Mouse (Mus musculus): Measurements from ENCODE around the gene Ctsf. TPM values are rescaled to one million over a fixed set of nuclear protein-coding genes. Genes with fewer than 3 reads are reported as not detected.
"Not testable (repeated sequence)": the region's sequence is repeated elsewhere in the genome, so short reads cannot be mapped to it uniquely, and the experiment has no call there.

Gene Ctsf
- polyA plus RNA-seq (2015; fragmentation: Nextera tagmentation; extraction: Ambion mirVana) = 40.5 and 42.2 TPM in 2 replicates

- Histone ChIP-seq H3K9ac (peak within 1 kb of the TSS; percentile 85), H3K36me3 (0 out of 2 replicates have a peak, but pooled peaks cover 4% of the 10 kb centered on the region), H3K9me3 (no peaks in the 10 kb centered on the region), H3K4me1 (peaks cover 17% of the 10 kb centered on the region), H3K27me3 (replicated peaks) (peaks cover 31% of the 10 kb centered on the region), H3K27ac (replicated peaks) (no peak within 1 kb of the TSS), H3K4me3 (peak within 1 kb of the TSS; percentile 67), H3K4me2 (peak within 1 kb of the TSS; percentile 93)
- WGBS = 4% methylated on average over 45 of the region's 45 CpGs
- peak; percentile 40; the same call in 1 of the 2 replicates for ATAC-seq (ENCODE audit: extremely low read depth, insufficient number of reproducible peaks, low FRiP score, low TSS enrichment)
These were observed at the start of gene Ctsf for GRCm38 (mm10) chr19:4854552-4855469. Gene Ctsf, plus strand, starts transcription at chr19:4855130.

- Histone ChIP-seq H3K4me2 (peak overlapping the region; percentile 96), H3K9me3 (no peaks in the 10 kb centered on the region), H3K4me1 (peaks cover 38% of the 10 kb centered on the region), H3K4me3 (peak overlapping the region; percentile 94), H3K27ac (replicated peaks) (peak overlapping the region; percentile 96), H3K36me3 (0 out of 2 replicates have a peak, but pooled peaks cover 10% of the 10 kb centered on the region), H3K27me3 (replicated peaks) (no peaks in the 10 kb centered on the region), H3K9ac (peak overlapping the region; percentile 93)
- ATAC-seq (ENCODE audit: extremely low read depth, insufficient number of reproducible peaks, low FRiP score, low TSS enrichment) = no peak
- 0% methylated on average over 14 of the region's 14 CpGs for WGBS
These were observed 44.6 kb upstream of the Ctsf start for GRCm38 (mm10) chr19:4810309-4810708.

GRCm38 (mm10) chr19:4810746-4811062 lies 44.2 kb upstream of the Ctsf start:
- 1% methylated on average over 17 of the region's 17 CpGs for WGBS
- H3K4me1 ChIP-seq = peaks cover 34% of the 10 kb centered on the region
- H3K9me3 ChIP-seq = no peaks in the 10 kb centered on the region
- peak overlapping the region; percentile 96 for H3K27ac ChIP-seq (replicated peaks)
- H3K9ac ChIP-seq = peak overlapping the region; percentile 93
- no peaks in the 10 kb centered on the region for H3K27me3 ChIP-seq (replicated peaks)
- H3K4me2 ChIP-seq = peak overlapping the region; percentile 96
- ATAC-seq (ENCODE audit: extremely low read depth, insufficient number of reproducible peaks, low FRiP score, low TSS enrichment) = no peak; the same call in 1 of the 2 replicates
- 0 out of 2 replicates have a peak, but pooled peaks cover 10% of the 10 kb centered on the region for H3K36me3 ChIP-seq
- peak overlapping the region; percentile 94 for H3K4me3 ChIP-seq

GRCm38 (mm10) chr19:4811063-4811908 lies 43.6 kb upstream of the Ctsf start, which contains the start of the genes Gm21992 and Rbm14:
Gene Gm21992, minus strand, starts transcription at chr19:4811612.
Gene Rbm14, minus strand, starts transcription at chr19:4811634.
- Histone ChIP-seq H3K9ac (peak within 1 kb of the TSS; percentile 93), H3K36me3 (0 out of 2 replicates have a peak, but pooled peaks cover 10% of the 10 kb centered on the region), H3K4me3 (peak within 1 kb of the TSS; percentile 94), H3K27me3 (replicated peaks) (no peaks in the 10 kb centered on the region), H3K4me1 (peaks cover 33% of the 10 kb centered on the region), H3K27ac (replicated peaks) (peak within 1 kb of the TSS; percentile 96), H3K4me2 (peak within 1 kb of the TSS; percentile 96), H3K9me3 (no peaks in the 10 kb centered on the region)
- WGBS = under 1% methylated on average over 83 of the region's 83 CpGs
- peak; percentile 94 for ATAC-seq (ENCODE audit: extremely low read depth, insufficient number of reproducible peaks, low FRiP score, low TSS enrichment)

GRCm38 (mm10) chr19:4811909-4812242 lies 43.1 kb upstream of the Ctsf start:
- Histone ChIP-seq H3K27ac (replicated peaks) (peak overlapping the region; percentile 96), H3K4me2 (peak overlapping the region; percentile 96), H3K4me1 (peaks cover 28% of the 10 kb centered on the region), H3K9ac (peak overlapping the region; percentile 90), H3K27me3 (replicated peaks) (no peaks in the 10 kb centered on the region), H3K4me3 (peak overlapping the region; percentile 94), H3K9me3 (no peaks in the 10 kb centered on the region), H3K36me3 (0 out of 2 replicates have a peak, but pooled peaks cover 5% of the 10 kb centered on the region)
- ATAC-seq (ENCODE audit: extremely low read depth, insufficient number of reproducible peaks, low FRiP score, low TSS enrichment) = no peak
- WGBS = 5% methylated on average over 12 of the region's 12 CpGs

- Histone ChIP-seq H3K9ac (peak overlapping the region; percentile 90), H3K4me3 (peak overlapping the region; percentile 94), H3K4me2 (peak overlapping the region; percentile 96), H3K27ac (replicated peaks) (peak overlapping the region; percentile 96), H3K4me1 (peaks cover 28% of the 10 kb centered on the region)
- not testable (repeated sequence) for H3K9me3 ChIP-seq; H3K36me3 ChIP-seq; ATAC-seq (ENCODE audit: extremely low read depth, insufficient number of reproducible peaks, low FRiP score, low TSS enrichment); H3K27me3 ChIP-seq (replicated peaks)
- WGBS = 70% methylated on average over 8 of the region's 8 CpGs
These were observed 42.5 kb upstream of the Ctsf start for GRCm38 (mm10) chr19:4812334-4812949.

GRCm38 (mm10) chr19:4813015-4813414 lies 41.9 kb upstream of the Ctsf start:
- no peak overlapping the region for H3K4me2 ChIP-seq
- H3K27me3 ChIP-seq (replicated peaks) = no peaks in the 10 kb centered on the region
- ATAC-seq (ENCODE audit: extremely low read depth, insufficient number of reproducible peaks, low FRiP score, low TSS enrichment) = no peak
- no peak overlapping the region for H3K4me3 ChIP-seq
- no peak overlapping the region for H3K9ac ChIP-seq
- H3K9me3 ChIP-seq = no peaks in the 10 kb centered on the region
- 73% methylated on average over 6 of the region's 6 CpGs for WGBS
- H3K36me3 ChIP-seq = no peaks in the 10 kb centered on the region
- peaks cover 23% of the 10 kb centered on the region for H3K4me1 ChIP-seq
- H3K27ac ChIP-seq (replicated peaks) = no peak overlapping the region

GRCm38 (mm10) chr19:4817182-4817835 lies 37.6 kb upstream of the Ctsf start:
- ATAC-seq (ENCODE audit: extremely low read depth, insufficient number of reproducible peaks, low FRiP score, low TSS enrichment) = no peak
- Histone ChIP-seq H3K27ac (replicated peaks) (no peak overlapping the region), H3K9me3 (no peaks in the 10 kb centered on the region), H3K36me3 (no peaks in the 10 kb centered on the region), H3K4me3 (no peak overlapping the region), H3K4me2 (no peak overlapping the region), H3K4me1 (0 out of 2 replicates have a peak, but pooled peaks cover 6% of the 10 kb centered on the region), H3K9ac (no peak overlapping the region), H3K27me3 (replicated peaks) (no peaks in the 10 kb centered on the region)
- 60% methylated on average over 1 of the region's 1 CpGs for WGBS

- Histone ChIP-seq H3K9ac (no peak overlapping the region), H3K36me3 (peaks cover 18% of the 10 kb centered on the region), H3K9me3 (no peaks in the 10 kb centered on the region), H3K4me3 (no peak overlapping the region), H3K27ac (replicated peaks) (no peak overlapping the region), H3K27me3 (replicated peaks) (no peaks in the 10 kb centered on the region), H3K4me1 (0 out of 2 replicates have a peak, but pooled peaks cover 5% of the 10 kb centered on the region), H3K4me2 (no peak overlapping the region)
- 60% methylated on average over 5 of the region's 5 CpGs for WGBS
- no peak for ATAC-seq (ENCODE audit: extremely low read depth, insufficient number of reproducible peaks, low FRiP score, low TSS enrichment)
These were observed 34.1 kb upstream of the Ctsf start for GRCm38 (mm10) chr19:4820678-4821303.

- H3K4me1 ChIP-seq = no peaks in the 10 kb centered on the region
- ATAC-seq (ENCODE audit: extremely low read depth, insufficient number of reproducible peaks, low FRiP score, low TSS enrichment) = no peak
- H3K27ac ChIP-seq (replicated peaks) = no peak overlapping the region
- 52% methylated on average over 16 of the region's 16 CpGs for WGBS
- H3K36me3 ChIP-seq = peaks cover 71% of the 10 kb centered on the region
- H3K9me3 ChIP-seq = no peaks in the 10 kb centered on the region
- no peaks in the 10 kb centered on the region for H3K27me3 ChIP-seq (replicated peaks)
- H3K4me2 ChIP-seq = no peak overlapping the region
- H3K4me3 ChIP-seq = no peak overlapping the region
- no peak overlapping the region for H3K9ac ChIP-seq
These were observed 26.4 kb upstream of the Ctsf start for GRCm38 (mm10) chr19:4828444-4829114.

Measured in heart, embryonic 13.5 days (tissue).